9 mouse cellular contexts compared by ENCODE assay signal in the genomic region with DNA sequence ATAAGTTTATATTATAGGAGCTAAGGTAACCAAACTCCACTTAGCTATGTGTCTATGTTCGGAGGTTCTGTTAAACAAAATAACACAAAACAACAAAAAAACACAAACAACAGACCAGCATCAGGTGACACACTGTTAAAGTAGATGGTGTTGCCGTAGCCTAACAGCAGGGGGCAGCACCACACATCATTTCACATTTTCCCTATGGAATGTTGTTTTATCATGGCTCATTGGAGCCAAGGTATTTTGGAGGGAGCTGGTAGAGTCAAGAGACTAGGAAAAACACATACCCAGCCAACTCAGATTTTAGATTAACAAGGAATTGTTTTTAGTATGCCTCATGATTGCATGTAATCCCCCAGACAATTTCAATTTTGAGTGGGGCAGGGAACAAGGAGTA. TPM values are rescaled to one million over a fixed set of nuclear protein-coding genes. Genes with fewer than 3 reads are reported as not detected.
DNase-seq lines count a peak whose midpoint lies in the region; ATAC-seq and TF ChIP-seq lines count a peak whose summit lies in the region.
"Had no signal": no experiment of that assay in that cellular context is flagged by ENCODE, and none has a peak within 500 bp of the region (broad histone marks: within the 10 kb centered on the region; RNA-seq: fewer than 3 reads in every experiment).

No protein-coding gene starts in this region.

- H3K4me3 ChIP-seq in cortical plate, adult 2 months (ENCODE audit: insufficient read depth, low read length), result no peak overlapping the region
- H3K4me3 ChIP-seq in lung, embryonic 16.5 days (ENCODE audit: low read length), result no peak overlapping the region
- H3K4me3 ChIP-seq: limb, embryonic 15.5 days had no signal

- H3K4me1 ChIP-seq in cortical plate, adult 2 months (ENCODE audit: control insufficient read depth, insufficient read depth, low read length), result no peaks in the 10 kb centered on the region
- H3K4me1 ChIP-seq in lung, embryonic 16.5 days (replicated peaks; ENCODE audit: control insufficient read depth, insufficient read depth, low read length), result no peaks in the 10 kb centered on the region
- H3K4me1 ChIP-seq: limb, embryonic 15.5 days had no signal

- TF ChIP-seq CTCF in cortical plate, adult 2 months (IDR thresholded peaks at IDR 0.05; ENCODE audit: extremely low read depth, insufficient read depth, low read length), result peak; percentile 93

- no peaks in the 10 kb centered on the region for H3K36me3 ChIP-seq in lung, embryonic 16.5 days (ENCODE audit: control insufficient read depth, insufficient read depth, low read length)
- H3K36me3 ChIP-seq: limb, embryonic 15.5 days had no signal

- peak; percentile 75 for ATAC-seq in granulocyte monocyte progenitor cell, adult 5-6 weeks (replicated peaks; ENCODE audit: poor library complexity, severe bottlenecking)
- peak; percentile 41; the same call in 1 of the 2 replicates for ATAC-seq in lung, embryonic 16.5 days (ENCODE audit: low read depth)

- WGBS in lung, embryonic 16.5 days, result 8% methylated on average over 2 of the region's 2 CpGs

- DNase-seq in gastrocnemius, adult 18-20 months (ENCODE audit: low spot score), result peak; percentile 48
- no peak for DNase-seq in gastrocnemius, postnatal 25 days
- peak; percentile 84 for DNase-seq in adipocyte (ENCODE audit: low spot score)
- DNase-seq in kidney, postnatal 4 days, result peak; percentile 85 to 88
- peak; percentile 18 to 37 for DNase-seq in right cerebral cortex, postnatal 36 days (ENCODE audit: low spot score in 2 of 2)

- no peak overlapping the region for H3K4me2 ChIP-seq in lung, embryonic 16.5 days (ENCODE audit: low read depth, low read length)
- H3K4me2 ChIP-seq: limb, embryonic 15.5 days had no signal

- no peaks in the 10 kb centered on the region for H3K9me3 ChIP-seq in lung, embryonic 16.5 days (ENCODE audit: control insufficient read depth, low read length)
- H3K9me3 ChIP-seq: limb, embryonic 15.5 days had no signal

- H3K27ac ChIP-seq in cortical plate, adult 2 months (ENCODE audit: insufficient read depth, low read length), result no peak overlapping the region
- no peak overlapping the region for H3K27ac ChIP-seq in lung, embryonic 16.5 days (ENCODE audit: low read length)
- H3K27ac ChIP-seq: limb, embryonic 15.5 days had no signal

- TF ChIP-seq POLR2A in cortical plate, adult 2 months (IDR thresholded peaks at IDR 0.05; ENCODE audit: extremely low read depth, insufficient read depth, low read length), result no peak

- no peak overlapping the region for H3K9ac ChIP-seq in lung, embryonic 16.5 days (ENCODE audit: low read length)
- H3K9ac ChIP-seq: limb, embryonic 15.5 days had no signal

- H3K27me3 ChIP-seq in lung, embryonic 16.5 days (ENCODE audit: control insufficient read depth, insufficient read depth, low read depth, low read length), result no peaks in the 10 kb centered on the region
- H3K27me3 ChIP-seq: limb, embryonic 15.5 days had no signal

RNA-seq across cellular contexts. Expression of gene Lrrc31, which starts 3.3 kb away (rescaled TPM):
- not detected for total RNA-seq in gastrocnemius, adult 18-20 months (2021)
- total RNA-seq in gastrocnemius, postnatal 25 days (2021), result not detected
- polyA plus RNA-seq in cortical plate, adult 2 months (2012; rRNA removed), result not detected in 2 replicates
- total RNA-seq in granulocyte monocyte progenitor cell, adult 5-6 weeks (2014; fragmentation: Nextera tagmentation), result not detected in 2 replicates
- not detected in 2 replicates for total RNA-seq in granulocyte monocyte progenitor cell, adult 5-6 weeks (2017)
- 0.49 and 0.55 TPM in 2 replicates for polyA plus RNA-seq in lung, embryonic 16.5 days (2015; fragmentation: Nextera tagmentation; extraction: Ambion mirVana)

RNA-seq across cellular contexts. Expression of gene Lrrc34, which starts 48.7 kb away (rescaled TPM):
- total RNA-seq in gastrocnemius, adult 18-20 months (2021), result not detected
- not detected for total RNA-seq in gastrocnemius, postnatal 25 days (2021)
- polyA plus RNA-seq in cortical plate, adult 2 months (2012; rRNA removed), result 0.17 TPM in 1 of 2 replicates, not detected in the other
- total RNA-seq in granulocyte monocyte progenitor cell, adult 5-6 weeks (2014; fragmentation: Nextera tagmentation), result not detected in 2 replicates
- total RNA-seq in granulocyte monocyte progenitor cell, adult 5-6 weeks (2017), result 0.56 TPM in 1 of 2 replicates, not detected in the other
- 6.4 and 6.7 TPM in 2 replicates for polyA plus RNA-seq in lung, embryonic 16.5 days (2015; fragmentation: Nextera tagmentation; extraction: Ambion mirVana)

RNA-seq across cellular contexts. Expression of gene Samd7, which starts 49.7 kb away (rescaled TPM):
- total RNA-seq in gastrocnemius, adult 18-20 months (2021), result not detected
- not detected for total RNA-seq in gastrocnemius, postnatal 25 days (2021)
- polyA plus RNA-seq in cortical plate, adult 2 months (2012; rRNA removed), result 0.04 TPM in 1 of 2 replicates, not detected in the other
- total RNA-seq in granulocyte monocyte progenitor cell, adult 5-6 weeks (2014; fragmentation: Nextera tagmentation), result not detected in 2 replicates
- not detected in 2 replicates for total RNA-seq in granulocyte monocyte progenitor cell, adult 5-6 weeks (2017)
- polyA plus RNA-seq in lung, embryonic 16.5 days (2015; fragmentation: Nextera tagmentation; extraction: Ambion mirVana), result not detected in 2 replicates
- polyA plus RNA-seq: limb, embryonic 15.5 days had no signal

RNA-seq across cellular contexts. Expression of gene Lrriq4, which starts 52.0 kb away (rescaled TPM):
- total RNA-seq in gastrocnemius, adult 18-20 months (2021), result not detected
- not detected for total RNA-seq in gastrocnemius, postnatal 25 days (2021)
- polyA plus RNA-seq in cortical plate, adult 2 months (2012; rRNA removed), result not detected in 2 replicates
- not detected in 2 replicates for total RNA-seq in granulocyte monocyte progenitor cell, adult 5-6 weeks (2014; fragmentation: Nextera tagmentation)
- total RNA-seq in granulocyte monocyte progenitor cell, adult 5-6 weeks (2017), result not detected in 2 replicates
- not detected in 2 replicates for polyA plus RNA-seq in lung, embryonic 16.5 days (2015; fragmentation: Nextera tagmentation; extraction: Ambion mirVana)
- polyA plus RNA-seq: limb, embryonic 15.5 days had no signal
